8 mouse cellular contexts compared by ENCODE assay signal in genomic region chr7:114562531-114563241, GRCm38 (mm10). TPM values are rescaled to one million over a fixed set of nuclear protein-coding genes. Genes with fewer than 3 reads are reported as not detected.
DNase-seq lines count a peak whose midpoint lies in the region; ATAC-seq lines count a peak whose summit lies in the region.

TSS of gene Cyp2r1 (minus strand) at chr7:114562972.

- DNase-seq in CD8-positive naive resting alpha-beta T cell, adult 2 months (ENCODE audit: low read depth in 2 of 2, low spot score in 2 of 2) = peak; percentile 88 to 89
- peak; percentile 72 to 77 for DNase-seq in cerebellum, adult 18-20 months
- peak; percentile 93 to 94 for DNase-seq in heart, postnatal 10 days
- DNase-seq in kidney, postnatal 36 days = peak; percentile 89 to 92
- DNase-seq in liver, embryonic 13.5 days = peak; percentile 53
- DNase-seq in neural tube, embryonic 10.5 days (ENCODE audit: extremely low spot score, low spot score) = peak; percentile 84

- peak within 1 kb of the TSS; percentile 76 for H3K27ac ChIP-seq in forebrain, embryonic 15.5 days (replicated peaks)
- H3K27ac ChIP-seq in liver, embryonic 13.5 days = peak within 1 kb of the TSS; percentile 37; the same call in 1 of the 2 replicates
- H3K27ac ChIP-seq in stomach, embryonic 14.5 days (ENCODE audit: low read length) = peak within 1 kb of the TSS; percentile 82

- H3K9me3 ChIP-seq in forebrain, embryonic 15.5 days = no peaks in the 10 kb centered on the region
- H3K9me3 ChIP-seq in liver, embryonic 13.5 days (replicated peaks) = no peaks in the 10 kb centered on the region
- no peaks in the 10 kb centered on the region for H3K9me3 ChIP-seq in stomach, embryonic 14.5 days (ENCODE audit: control insufficient read depth, low read depth, low read length)

- peak within 1 kb of the TSS; percentile 69 for H3K4me3 ChIP-seq in forebrain, embryonic 15.5 days
- H3K4me3 ChIP-seq in liver, embryonic 13.5 days (replicated peaks) = peak within 1 kb of the TSS; percentile 52
- peak within 1 kb of the TSS; percentile 47 for H3K4me3 ChIP-seq in stomach, embryonic 14.5 days (ENCODE audit: low read depth, low read length)

- 2% methylated on average over 51 of the region's 56 CpGs for WGBS in forebrain, embryonic 15.5 days
- WGBS in liver, embryonic 13.5 days (ENCODE audit: insufficient replicate concordance) = 5% methylated on average over 55 of the region's 56 CpGs
- 1% methylated on average over 56 of the region's 56 CpGs for WGBS in stomach, embryonic 14.5 days

- intact Hi-C loops in heart, postnatal 10 days (cut with DNase I) = loop anchor here (10.0 kb wide), 1 partner anchor 278 kb away; no protein-coding TSS in a partner anchor

- peak; percentile 100 for ATAC-seq in forebrain, embryonic 15.5 days (replicated peaks)
- ATAC-seq in liver, embryonic 13.5 days (ENCODE audit: low read depth) = peak; percentile 98
- peak; percentile 100 for ATAC-seq in stomach, embryonic 14.5 days (ENCODE audit: insufficient number of reproducible peaks, insufficient read depth, low FRiP score, low read depth)

- no peaks in the 10 kb centered on the region for H3K36me3 ChIP-seq in forebrain, embryonic 15.5 days
- no peaks in the 10 kb centered on the region for H3K36me3 ChIP-seq in liver, embryonic 13.5 days
- H3K36me3 ChIP-seq in stomach, embryonic 14.5 days (ENCODE audit: control insufficient read depth, insufficient read depth, low read length) = no peaks in the 10 kb centered on the region

- peaks cover 6% of the 10 kb centered on the region; the same call in 1 of the 2 replicates for H3K4me1 ChIP-seq in forebrain, embryonic 15.5 days
- peaks cover 8% of the 10 kb centered on the region for H3K4me1 ChIP-seq in liver, embryonic 13.5 days (replicated peaks)
- no peaks in the 10 kb centered on the region for H3K4me1 ChIP-seq in stomach, embryonic 14.5 days (ENCODE audit: control insufficient read depth, insufficient read depth, low read length)

- no peaks in the 10 kb centered on the region for H3K27me3 ChIP-seq in forebrain, embryonic 15.5 days
- 0 out of 2 replicates have a peak, but pooled peaks cover 5% of the 10 kb centered on the region for H3K27me3 ChIP-seq in liver, embryonic 13.5 days
- H3K27me3 ChIP-seq in stomach, embryonic 14.5 days (ENCODE audit: control insufficient read depth, insufficient read depth, low read length) = no peaks in the 10 kb centered on the region

- H3K9ac ChIP-seq in forebrain, embryonic 15.5 days (replicated peaks) = peak within 1 kb of the TSS; percentile 54
- peak within 1 kb of the TSS; percentile 56; the same call in 1 of the 2 replicates for H3K9ac ChIP-seq in liver, embryonic 13.5 days
- H3K9ac ChIP-seq in stomach, embryonic 14.5 days (replicated peaks; ENCODE audit: low read depth, low read length) = peak within 1 kb of the TSS; percentile 37

- peak within 1 kb of the TSS; percentile 83 for H3K4me2 ChIP-seq in forebrain, embryonic 15.5 days (replicated peaks)
- H3K4me2 ChIP-seq in liver, embryonic 13.5 days = peak within 1 kb of the TSS; percentile 71
- H3K4me2 ChIP-seq in stomach, embryonic 14.5 days (replicated peaks; ENCODE audit: low read depth, low read length) = peak within 1 kb of the TSS; percentile 79

RNA-seq across cellular contexts. Expression of gene Cyp2r1, which starts in this region (rescaled TPM):
- 1.1 TPM in 2 replicates for polyA plus RNA-seq in forebrain, embryonic 15.5 days (2015; fragmentation: Nextera tagmentation; extraction: Ambion mirVana)
- 1 to 10 TPM; 1.0 to 1.1 TPM for total RNA-seq in heart, postnatal 10 days (2021)
- polyA plus RNA-seq in liver, embryonic 13.5 days (2015; fragmentation: Nextera tagmentation; extraction: Ambion mirVana) = 0.99 and 1.2 TPM in 2 replicates
- polyA plus RNA-seq in stomach, embryonic 14.5 days (2014; fragmentation: Nextera tagmentation; extraction: Ambion mirVana) = 2.3 and 2.6 TPM in 2 replicates

Comparison
In these comparisons a context has a peak if more than half of its experiments do, and no peak if none do; other contexts are left out.
1. Peak in every context shown above with its lines: DNase-seq, ATAC-seq, H3K4me3 ChIP-seq and H3K27ac ChIP-seq.